Mouse (Mus musculus) frontal cortex, adult 2 months (tissue): Measurements from ENCODE around the gene Gm13290. TPM values are rescaled to one million over a fixed set of nuclear protein-coding genes. Genes with fewer than 3 reads are reported as not detected.
"Not testable (repeated sequence)": the region's sequence is repeated elsewhere in the genome, so short reads cannot be mapped to it uniquely, and the experiment has no call there.

Source experiments
- DNase-seq, 2 experiments: peaks; one replicate each; pipeline ENCODE4 v3.0.0; 2022; ENCODE audit warnings: low spot score in 1 of 2; ENCODE audit errors: extremely low spot score in 1 of 2
- polyA plus RNA-seq: library from polyadenylated mRNA; depleted of rRNA; stranded (reverse); fragments of >200 nt; gene quantifications from 2 replicates; pipeline ENCODE4 v1.2.3, GENCODE M21; 2012; rRNA removed

Gm13290 gene
- polyA plus RNA-seq, 1 experiment: not detected

DNA sequence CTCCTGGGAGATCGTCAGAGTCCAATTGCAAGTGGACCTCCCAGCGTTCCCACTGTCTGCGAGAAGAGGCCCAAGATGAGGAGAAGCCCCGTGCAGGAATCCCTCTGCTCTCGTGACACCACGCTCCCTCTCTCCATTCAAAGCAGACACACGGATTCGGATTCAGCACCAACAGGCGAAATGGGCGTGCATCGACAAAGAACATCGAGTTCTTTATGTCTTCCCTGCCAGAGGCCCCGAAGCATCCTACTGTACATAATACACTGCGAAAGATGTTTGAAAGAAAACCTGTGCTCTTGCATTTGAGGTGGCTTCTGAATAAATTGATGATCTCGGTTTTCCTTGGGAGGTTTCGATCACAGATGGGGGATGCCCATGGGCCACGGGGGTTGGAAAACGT is 6.7 kb downstream of the Gm13290 start:
- not testable (repeated sequence) for DNase-seq

DNA sequence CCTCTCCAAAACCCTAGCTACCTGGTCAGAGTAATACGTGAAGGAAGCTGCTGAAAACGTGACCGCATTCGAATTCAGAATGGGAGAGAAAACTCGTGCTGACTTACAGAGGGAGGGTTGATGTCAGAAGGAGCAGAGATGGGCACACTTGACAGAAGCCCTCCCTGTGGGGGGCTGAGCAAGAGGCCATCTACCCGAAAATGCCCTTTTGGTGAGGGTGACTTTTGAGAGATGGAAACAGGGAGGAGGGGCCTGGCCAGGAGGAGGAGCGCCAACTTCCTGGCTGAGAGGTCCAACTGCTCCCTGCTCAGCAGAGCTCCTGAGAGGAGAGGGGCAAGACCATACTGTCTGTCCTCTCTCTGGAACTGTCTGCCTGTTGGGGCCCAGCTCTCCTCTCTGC is 8.2 kb downstream of the Gm13290 start, which contains the start of gene Ifnz:
Gene Ifnz (plus strand): TSS at position 301 of the 400 bp plus-strand sequence.
- not testable (repeated sequence) for DNase-seq

DNA sequence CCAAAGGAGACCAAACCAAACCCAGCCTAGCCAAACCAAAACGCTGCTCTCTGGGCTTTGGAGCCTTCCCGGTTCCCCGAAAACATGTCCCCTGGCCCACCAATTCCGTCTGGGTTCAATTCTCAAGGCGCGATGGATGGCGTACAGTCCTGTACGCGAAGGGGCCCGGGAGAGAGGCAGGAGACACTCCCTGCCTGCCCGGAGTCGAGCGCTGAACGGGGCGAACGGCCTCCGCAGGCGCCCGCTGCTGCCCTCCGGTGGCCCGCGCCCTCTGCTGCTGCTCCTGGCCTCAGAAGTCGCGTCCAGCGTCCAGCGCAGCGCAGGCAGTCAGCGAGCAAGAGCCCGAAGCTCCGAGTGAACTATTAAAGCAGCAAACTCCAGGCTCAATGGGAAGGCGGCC is 8.7 kb downstream of the Gm13290 start:
- DNase-seq: not testable (repeated sequence)

DNA sequence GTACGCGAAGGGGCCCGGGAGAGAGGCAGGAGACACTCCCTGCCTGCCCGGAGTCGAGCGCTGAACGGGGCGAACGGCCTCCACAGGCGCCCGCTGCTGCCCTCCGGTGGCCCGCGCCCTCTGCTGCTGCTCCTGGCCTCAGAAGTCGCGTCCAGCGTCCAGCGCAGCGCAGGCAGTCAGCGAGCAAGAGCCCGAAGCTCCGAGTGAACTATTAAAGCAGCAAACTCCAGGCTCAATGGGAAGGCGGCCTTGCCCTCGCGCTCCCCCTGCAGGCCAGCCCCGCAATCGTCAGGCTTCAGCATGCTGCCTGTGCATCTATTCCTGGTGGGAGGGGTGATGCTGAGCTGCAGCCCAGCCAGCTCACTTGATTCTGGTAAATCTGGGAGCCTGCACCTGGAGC is 11.8 kb downstream of the Gm13290 start, which contains the start of gene Gm13276:
Gene Gm13276 (plus strand): TSS at position 301 of the 400 bp plus-strand sequence.
- not testable (repeated sequence) for DNase-seq

DNA sequence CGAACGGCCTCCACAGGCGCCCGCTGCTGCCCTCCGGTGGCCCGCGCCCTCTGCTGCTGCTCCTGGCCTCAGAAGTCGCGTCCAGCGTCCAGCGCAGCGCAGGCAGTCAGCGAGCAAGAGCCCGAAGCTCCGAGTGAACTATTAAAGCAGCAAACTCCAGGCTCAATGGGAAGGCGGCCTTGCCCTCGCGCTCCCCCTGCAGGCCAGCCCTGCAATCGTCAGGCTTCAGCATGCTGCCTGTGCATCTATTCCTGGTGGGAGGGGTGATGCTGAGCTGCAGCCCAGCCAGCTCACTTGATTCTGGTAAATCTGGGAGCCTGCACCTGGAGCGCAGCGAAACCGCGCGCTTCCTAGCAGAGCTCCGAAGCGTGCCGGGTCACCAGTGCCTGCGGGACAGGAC is 14.8 kb downstream of the Gm13290 start, which contains the start of gene Gm13277:
Gene Gm13277 (plus strand): TSS at position 231 of the 400 bp plus-strand sequence.
- peak; percentile 16 to 80 for DNase-seq

DNA sequence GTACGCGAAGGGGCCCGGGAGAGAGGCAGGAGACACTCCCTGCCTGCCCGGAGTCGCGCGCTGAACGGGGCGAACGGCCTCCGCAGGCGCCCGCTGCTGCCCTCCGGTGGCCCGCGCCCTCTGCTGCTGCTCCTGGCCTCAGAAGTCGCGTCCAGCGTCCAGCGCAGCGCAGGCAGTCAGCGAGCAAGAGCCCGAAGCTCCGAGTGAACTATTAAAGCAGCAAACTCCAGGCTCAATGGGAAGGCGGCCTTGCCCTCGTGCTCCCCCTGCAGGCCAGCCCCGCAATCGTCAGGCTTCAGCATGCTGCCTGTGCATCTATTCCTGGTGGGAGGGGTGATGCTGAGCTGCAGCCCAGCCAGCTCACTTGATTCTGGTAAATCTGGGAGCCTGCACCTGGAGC is 17.6 kb downstream of the Gm13290 start, which contains the start of gene Gm13278:
Gene Gm13278 (plus strand): TSS at position 301 of the 400 bp plus-strand sequence.
- DNase-seq: not testable (repeated sequence)

DNA sequence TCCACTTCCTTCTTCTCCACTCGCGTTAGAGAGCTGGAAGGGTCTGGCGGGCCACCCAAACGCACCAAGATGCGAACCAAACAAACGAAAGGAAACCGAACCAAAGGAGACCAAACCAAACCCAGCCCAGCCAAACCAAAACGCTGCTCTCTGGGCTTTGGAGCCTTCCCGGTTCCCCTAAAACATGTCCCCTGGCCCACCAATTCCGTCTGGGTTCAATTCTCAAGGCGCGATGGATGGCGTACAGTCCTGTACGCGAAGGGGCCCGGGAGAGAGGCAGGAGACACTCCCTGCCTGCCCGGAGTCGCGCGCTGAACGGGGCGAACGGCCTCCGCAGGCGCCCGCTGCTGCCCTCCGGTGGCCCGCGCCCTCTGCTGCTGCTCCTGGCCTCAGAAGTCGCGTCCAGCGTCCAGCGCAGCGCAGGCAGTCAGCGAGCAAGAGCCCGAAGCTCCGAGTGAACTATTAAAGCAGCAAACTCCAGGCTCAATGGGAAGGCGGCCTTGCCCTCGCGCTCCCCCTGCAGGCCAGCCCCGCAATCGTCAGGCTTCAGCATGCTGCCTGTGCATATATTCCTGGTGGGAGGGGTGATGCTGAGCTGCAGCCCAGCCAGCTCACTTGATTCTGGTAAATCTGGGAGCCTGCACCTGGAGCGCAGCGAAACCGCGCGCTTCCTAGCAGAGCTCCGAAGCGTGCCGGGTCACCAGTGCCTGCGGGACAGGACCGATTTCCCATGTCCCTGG is 20.5 kb downstream of the Gm13290 start, which contains the start of gene Gm13275:
Gene Gm13275 (plus strand): TSS at position 552 of the 740 bp plus-strand sequence.
- DNase-seq: peak; percentile 44 to 59

DNA sequence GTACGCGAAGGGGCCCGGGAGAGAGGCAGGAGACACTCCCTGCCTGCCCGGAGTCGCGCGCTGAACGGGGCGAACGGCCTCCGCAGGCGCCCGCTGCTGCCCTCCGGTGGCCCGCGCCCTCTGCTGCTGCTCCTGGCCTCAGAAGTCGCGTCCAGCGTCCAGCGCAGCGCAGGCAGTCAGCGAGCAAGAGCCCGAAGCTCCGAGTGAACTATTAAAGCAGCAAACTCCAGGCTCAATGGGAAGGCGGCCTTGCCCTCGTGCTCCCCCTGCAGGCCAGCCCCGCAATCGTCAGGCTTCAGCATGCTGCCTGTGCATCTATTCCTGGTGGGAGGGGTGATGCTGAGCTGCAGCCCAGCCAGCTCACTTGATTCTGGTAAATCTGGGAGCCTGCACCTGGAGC is 23.5 kb downstream of the Gm13290 start, which contains the start of gene Gm13279:
Gene Gm13279 (plus strand): TSS at position 301 of the 400 bp plus-strand sequence.
- not testable (repeated sequence) for DNase-seq

DNA sequence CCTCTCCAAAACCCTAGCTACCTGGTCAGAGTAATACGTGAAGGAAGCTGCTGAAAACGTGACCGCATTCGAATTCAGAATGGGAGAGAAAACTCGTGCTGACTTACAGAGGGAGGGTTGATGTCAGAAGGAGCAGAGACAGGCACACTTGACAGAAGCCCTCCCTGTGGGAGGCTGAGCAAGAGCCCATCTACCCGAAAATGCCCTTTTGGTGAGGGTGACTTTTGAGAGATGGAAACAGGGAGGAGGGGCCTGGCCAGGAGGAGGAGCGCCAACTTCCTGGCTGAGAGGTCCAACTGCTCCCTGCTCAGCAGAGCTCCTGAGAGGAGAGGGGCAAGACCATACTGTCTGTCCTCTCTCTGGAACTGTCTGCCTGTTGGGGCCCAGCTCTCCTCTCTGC is 25.7 kb downstream of the Gm13290 start, which contains the start of gene Gm13285:
Gene Gm13285 (plus strand): TSS at position 301 of the 400 bp plus-strand sequence.
- DNase-seq: not testable (repeated sequence)

DNA sequence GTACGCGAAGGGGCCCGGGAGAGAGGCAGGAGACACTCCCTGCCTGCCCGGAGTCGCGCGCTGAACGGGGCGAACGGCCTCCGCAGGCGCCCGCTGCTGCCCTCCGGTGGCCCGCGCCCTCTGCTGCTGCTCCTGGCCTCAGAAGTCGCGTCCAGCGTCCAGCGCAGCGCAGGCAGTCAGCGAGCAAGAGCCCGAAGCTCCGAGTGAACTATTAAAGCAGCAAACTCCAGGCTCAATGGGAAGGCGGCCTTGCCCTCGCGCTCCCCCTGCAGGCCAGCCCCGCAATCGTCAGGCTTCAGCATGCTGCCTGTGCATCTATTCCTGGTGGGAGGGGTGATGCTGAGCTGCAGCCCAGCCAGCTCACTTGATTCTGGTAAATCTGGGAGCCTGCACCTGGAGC is 29.3 kb downstream of the Gm13290 start, which contains the start of gene Gm13287:
Gene Gm13287 (plus strand): TSS at position 301 of the 400 bp plus-strand sequence.
- not testable (repeated sequence) for DNase-seq

DNA sequence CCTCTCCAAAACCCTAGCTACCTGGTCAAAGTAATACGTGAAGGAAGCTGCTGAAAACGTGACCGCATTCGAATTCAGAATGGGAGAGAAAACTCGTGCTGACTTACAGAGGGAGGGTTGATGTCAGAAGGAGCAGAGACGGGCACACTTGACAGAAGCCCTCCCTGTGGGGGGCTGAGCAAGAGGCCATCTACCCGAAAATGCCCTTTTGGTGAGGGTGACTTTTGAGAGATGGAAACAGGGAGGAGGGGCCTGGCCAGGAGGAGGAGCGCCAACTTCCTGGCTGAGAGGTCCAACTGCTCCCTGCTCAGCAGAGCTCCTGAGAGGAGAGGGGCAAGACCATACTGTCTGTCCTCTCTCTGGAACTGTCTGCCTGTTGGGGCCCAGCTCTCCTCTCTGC is 31.6 kb downstream of the Gm13290 start, which contains the start of gene Gm13288:
Gene Gm13288 (plus strand): TSS at position 301 of the 400 bp plus-strand sequence.
- not testable (repeated sequence) for DNase-seq

DNA sequence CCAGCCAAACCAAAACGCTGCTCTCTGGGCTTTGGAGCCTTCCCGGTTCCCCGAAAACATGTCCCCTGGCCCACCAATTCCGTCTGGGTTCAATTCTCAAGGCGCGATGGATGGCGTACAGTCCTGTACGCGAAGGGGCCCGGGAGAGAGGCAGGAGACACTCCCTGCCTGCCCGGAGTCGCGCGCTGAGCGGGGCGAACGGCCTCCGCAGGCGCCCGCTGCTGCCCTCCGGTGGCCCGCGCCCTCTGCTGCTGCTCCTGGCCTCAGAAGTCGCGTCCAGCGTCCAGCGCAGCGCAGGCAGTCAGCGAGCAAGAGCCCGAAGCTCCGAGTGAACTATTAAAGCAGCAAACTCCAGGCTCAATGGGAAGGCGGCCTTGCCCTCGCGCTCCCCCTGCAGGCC is 32.1 kb downstream of the Gm13290 start:
- not testable (repeated sequence) for DNase-seq

DNA sequence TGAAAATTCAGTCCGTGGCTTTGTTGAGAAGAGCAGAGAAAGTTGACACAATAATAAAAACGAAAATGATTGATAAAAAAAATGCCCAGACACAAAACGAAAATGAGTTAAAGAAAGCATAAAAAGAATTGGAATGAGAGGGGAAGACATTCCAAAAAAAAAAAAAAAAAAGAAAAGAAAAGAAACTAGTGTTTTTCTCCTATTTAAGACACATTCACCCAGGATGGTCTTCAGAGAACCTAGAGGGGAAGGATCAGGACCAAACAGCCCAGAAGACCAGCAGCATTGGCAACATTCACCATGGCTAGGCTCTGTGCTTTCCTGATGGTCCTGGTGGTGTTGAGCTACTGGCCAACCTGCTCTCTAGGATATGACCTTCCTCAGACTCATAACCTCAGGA is 42.3 kb downstream of the Gm13290 start, which contains the start of gene Ifna7:
Gene Ifna7 (plus strand): TSS at position 301 of the 400 bp plus-strand sequence.
- DNase-seq: no peak

DNA sequence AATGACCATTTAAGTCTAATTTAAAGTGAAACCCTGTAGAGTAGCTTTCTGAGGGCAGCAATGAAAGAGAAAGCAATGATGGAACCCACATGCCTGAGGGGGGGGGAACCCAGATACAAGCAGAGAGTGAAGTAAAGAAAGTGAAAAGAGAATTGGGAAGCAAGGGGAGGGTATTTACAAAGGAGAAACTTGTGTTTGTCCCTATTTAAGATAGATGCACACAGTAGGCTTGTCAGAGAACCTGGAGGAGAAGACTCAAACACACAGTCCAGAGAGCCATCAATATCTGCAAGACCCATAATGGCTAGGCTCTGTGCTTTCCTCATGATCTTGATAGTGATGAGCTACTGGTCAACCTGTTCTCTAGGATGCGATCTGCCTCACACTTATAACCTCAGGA is 46.0 kb downstream of the Gm13290 start, which contains the start of gene Ifna11:
Gene Ifna11 (plus strand): TSS at position 301 of the 400 bp plus-strand sequence.
- DNase-seq: no peak

DNA sequence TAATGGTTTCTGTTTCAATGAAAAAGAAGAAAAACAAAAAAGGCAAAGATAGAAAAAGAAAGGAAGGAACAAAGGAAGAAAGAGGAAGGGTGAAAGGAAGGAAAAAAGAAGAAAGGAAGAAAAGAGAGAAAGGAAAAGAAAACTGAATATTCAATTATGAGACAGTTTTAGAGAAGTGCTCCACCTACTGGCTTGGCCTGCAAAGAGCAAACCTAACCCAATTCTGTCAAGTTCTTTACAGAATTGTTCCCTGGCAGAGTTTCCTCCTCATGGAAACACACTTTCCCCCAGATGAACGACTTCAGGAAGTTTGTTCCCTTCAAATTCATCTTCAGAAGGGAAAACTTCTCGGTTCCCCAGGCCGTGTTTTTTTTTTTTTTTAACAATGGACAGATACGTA is 49.4 kb downstream of the Gm13290 start:
- peak in 1 of 2 experiments; percentile 31 for DNase-seq

Other genes starting within 250 kb of the Gm13290 start
- not detected in 2 replicates for gene Ifna15, start 215.6 kb upstream of the Gm13290 start, polyA plus RNA-seq
- not detected in 2 replicates for gene Ifna14, start 202.0 kb upstream of the Gm13290 start, polyA plus RNA-seq
- gene Ifna9, start 181.4 kb upstream of the Gm13290 start, polyA plus RNA-seq: not detected in 2 replicates
- gene Ifna12, start 170.5 kb upstream of the Gm13290 start, polyA plus RNA-seq: not detected in 2 replicates
- gene C87499, start 139.4 kb upstream of the Gm13290 start, polyA plus RNA-seq: not detected in 2 replicates
- gene Ifna13, start 129.4 kb upstream of the Gm13290 start, polyA plus RNA-seq: not detected in 2 replicates
- not detected in 2 replicates for gene Ifna16, start 96.9 kb upstream of the Gm13290 start, polyA plus RNA-seq
- not detected in 2 replicates for gene Ifna2, start 89.9 kb upstream of the Gm13290 start, polyA plus RNA-seq
- gene Ifnab, start 82.5 kb upstream of the Gm13290 start, polyA plus RNA-seq: not detected in 2 replicates
- gene Gm26566, start 52.0 kb upstream of the Gm13290 start, polyA plus RNA-seq: 0.80 and 1.0 TPM in 2 replicates
- 43.0 and 47.0 TPM in 2 replicates for gene Klhl9, start 51.4 kb upstream of the Gm13290 start, polyA plus RNA-seq
- not detected in 2 replicates for gene Gm13271, start 19.0 kb upstream of the Gm13290 start, polyA plus RNA-seq
- not detected in 2 replicates for gene Gm13283, start 13.7 kb upstream of the Gm13290 start, polyA plus RNA-seq
- gene Gm13289, start 3.1 kb downstream of the Gm13290 start, polyA plus RNA-seq: not detected in 2 replicates
- gene Gm13272, start 6.0 kb downstream of the Gm13290 start, polyA plus RNA-seq: not detected in 2 replicates
- gene Ifnz, start 8.3 kb downstream of the Gm13290 start, polyA plus RNA-seq: not detected in 2 replicates
- not detected in 2 replicates for gene Gm13276, start 11.9 kb downstream of the Gm13290 start, polyA plus RNA-seq
- gene Gm13277, start 14.8 kb downstream of the Gm13290 start, polyA plus RNA-seq: not detected in 2 replicates
- not detected in 2 replicates for gene Gm13278, start 17.7 kb downstream of the Gm13290 start, polyA plus RNA-seq
- not detected in 2 replicates for gene Gm13275, start 20.7 kb downstream of the Gm13290 start, polyA plus RNA-seq
- not detected in 2 replicates for gene Gm13279, start 23.6 kb downstream of the Gm13290 start, polyA plus RNA-seq
- gene Gm13285, start 25.8 kb downstream of the Gm13290 start, polyA plus RNA-seq: not detected in 2 replicates
- not detected in 2 replicates for gene Gm13287, start 29.4 kb downstream of the Gm13290 start, polyA plus RNA-seq
- gene Gm13288, start 31.7 kb downstream of the Gm13290 start, polyA plus RNA-seq: not detected in 2 replicates
- not detected in 2 replicates for gene Ifna7, start 42.4 kb downstream of the Gm13290 start, polyA plus RNA-seq
- not detected in 2 replicates for gene Ifna11, start 46.1 kb downstream of the Gm13290 start, polyA plus RNA-seq
- not detected in 2 replicates for gene Ifna6, start 53.6 kb downstream of the Gm13290 start, polyA plus RNA-seq
- gene Ifna5, start 61.7 kb downstream of the Gm13290 start, polyA plus RNA-seq: not detected in 2 replicates
- gene Ifna4, start 68.0 kb downstream of the Gm13290 start, polyA plus RNA-seq: not detected in 2 replicates
- gene Ifna1, start 76.3 kb downstream of the Gm13290 start, polyA plus RNA-seq: not detected in 2 replicates
- not detected in 2 replicates for gene Ifne, start 106.4 kb downstream of the Gm13290 start, polyA plus RNA-seq